Mouse (Mus musculus) embryonic facial prominence, embryonic 11.5 days (tissue): ENCODE data around the gene Psmd9. TPM values are rescaled to one million over a fixed set of nuclear protein-coding genes. Genes with fewer than 3 reads are reported as not detected.

Experiments used
- ATAC-seq: fragments of 200-750 bp; cut with Nextera tagmentation; replicated peaks from 2 replicates; pipeline ENCODE4 v1.8.0; 2017; ENCODE audit warnings: low read depth; ENCODE audit not compliant: insufficient number of reproducible peaks, low FRiP score, low TSS enrichment
- DNase-seq: peaks from one replicate; pipeline ENCODE4 v3.0.0-alpha.2; 2015; ENCODE audit warnings: low spot score
- H3K27ac ChIP-seq: fragments of 300-500 bp; sonication (generic); replicated peaks from 2 replicates; pipeline ENCODE4 v1.5.1; 2014; ENCODE audit warnings: mild to moderate bottlenecking, low read depth, low read length, control low read depth
- H3K27me3 ChIP-seq: fragments of 300-500 bp; sonication (generic); 2 replicates; pipeline ENCODE4 v1.6.1; 2014; ENCODE audit warnings: mild to moderate bottlenecking, low read length, moderate library complexity, mixed read lengths; ENCODE audit not compliant: control insufficient read depth, insufficient read depth
- H3K36me3 ChIP-seq: fragments of 300-500 bp; sonication (generic); replicated peaks from 2 replicates; pipeline ENCODE4 v1.6.1; 2014; ENCODE audit warnings: low read depth, mild to moderate bottlenecking, low read length, moderate library complexity, mixed read lengths; ENCODE audit not compliant: control insufficient read depth, insufficient read depth
- H3K4me1 ChIP-seq: fragments of 300-500 bp; sonication (generic); 2 replicates; pipeline ENCODE4 v1.6.1; 2014; ENCODE audit warnings: low read length, mixed read lengths; ENCODE audit not compliant: control insufficient read depth, insufficient read depth
- H3K4me2 ChIP-seq: fragments of 300-500 bp; sonication (generic); 2 replicates; pipeline ENCODE4 v1.6.1; 2014; ENCODE audit warnings: low read depth, mild to moderate bottlenecking, control low read depth, low read length, moderate library complexity
- H3K4me3 ChIP-seq: fragments of 300-500 bp; sonication (generic); 2 replicates; pipeline ENCODE4 v1.5.1; 2014; ENCODE audit warnings: low read depth, low read length, control low read depth
- H3K9ac ChIP-seq: fragments of 300-500 bp; sonication (generic); replicated peaks from 2 replicates; pipeline ENCODE4 v1.6.1; 2014; ENCODE audit warnings: mild to moderate bottlenecking, control low read depth, low read length
- H3K9me3 ChIP-seq: fragments of 300-500 bp; sonication (generic); replicated peaks from 2 replicates; pipeline ENCODE4 v1.6.1; 2016; ENCODE audit warnings: mild to moderate bottlenecking, low read length, inconsistent platforms, mixed read lengths; ENCODE audit not compliant: control insufficient read depth
- WGBS: fragments of 180-500 bp; shearing (Covaris S2); extraction: QIAGEN DNeasy Blood & Tissue Kit; methylation state at CpG from one replicate; pipeline ENCODE4 v1.1.7; 2014; 5-methylcytosine and 5-hydroxymethylcytosine counted together
- polyA plus RNA-seq: library from polyadenylated mRNA; unstranded; fragments of >200 nt; fragmentation: Nextera tagmentation; extraction: Ambion mirVana; gene quantifications from 2 replicates; pipeline ENCODE4 v1.2.1, GENCODE M21; 2014

The Psmd9 gene
- polyA plus RNA-seq, 1 experiment from 2014 or later = 74.0 TPM

- H3K9me3 ChIP-seq = no peaks in the 10 kb centered on the region
- H3K4me1 ChIP-seq = peaks cover 4% of the 10 kb centered on the region
- 92% methylated on average over 16 of the region's 19 CpGs for WGBS
- no peak overlapping the region for H3K4me2 ChIP-seq
- no peak overlapping the region for H3K9ac ChIP-seq
- ATAC-seq (no peak), DNase-seq (no peak)
- no peak overlapping the region for H3K27ac ChIP-seq
- H3K4me3 ChIP-seq = no peak overlapping the region
- peaks cover 16% of the 10 kb centered on the region for H3K36me3 ChIP-seq
- no peaks in the 10 kb centered on the region for H3K27me3 ChIP-seq
Measured at GRCm38 (mm10) chr5:123151707-123152362, 17.4 kb upstream of the Psmd9 start.

GRCm38 (mm10) chr5:123152901-123153300 lies 16.3 kb upstream of the Psmd9 start:
- ATAC-seq (no peak), DNase-seq (no peak)
- H3K27ac ChIP-seq = no peak overlapping the region
- peaks cover 11% of the 10 kb centered on the region for H3K36me3 ChIP-seq
- peaks cover 4% of the 10 kb centered on the region for H3K4me1 ChIP-seq
- H3K9ac ChIP-seq = no peak overlapping the region
- no peak overlapping the region for H3K4me3 ChIP-seq
- 80% methylated on average over 1 of the region's 1 CpGs for WGBS
- H3K9me3 ChIP-seq = no peaks in the 10 kb centered on the region
- no peaks in the 10 kb centered on the region for H3K27me3 ChIP-seq
- H3K4me2 ChIP-seq = no peak overlapping the region

DNA sequence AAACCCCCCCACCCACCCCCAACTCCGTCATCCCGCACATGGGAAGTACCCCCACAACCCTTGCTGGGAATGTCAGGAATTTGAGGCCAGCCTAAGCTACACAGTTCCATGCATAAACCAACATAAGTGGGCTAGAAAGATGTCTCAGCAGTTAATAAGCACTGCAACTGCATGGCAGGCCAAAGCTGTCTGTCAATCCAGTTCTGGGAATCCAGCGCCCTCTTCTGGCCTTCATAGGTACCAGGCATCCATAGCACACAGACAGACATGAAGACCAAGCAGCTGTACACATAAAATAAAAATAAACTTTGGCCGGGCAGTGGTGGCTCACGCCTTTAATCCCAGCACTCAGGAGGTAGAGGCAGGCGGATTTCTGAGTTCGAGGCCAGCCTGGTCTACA lies 13.8 kb upstream of the Psmd9 start:
- Histone ChIP-seq H3K9me3 (no peaks in the 10 kb centered on the region), H3K27ac (no peak overlapping the region), H3K27me3 (no peaks in the 10 kb centered on the region), H3K4me3 (no peak overlapping the region), H3K36me3 (peaks cover 29% of the 10 kb centered on the region), H3K9ac (no peak overlapping the region), H3K4me2 (no peak overlapping the region), H3K4me1 (no peaks in the 10 kb centered on the region; the same call in 1 of the 2 replicates)
- 0 out of 2 replicates have a peak, but pooled peaks have one; percentile 15 for ATAC-seq
- DNase-seq = peak; percentile 76
- WGBS = 53% methylated on average over 7 of the region's 7 CpGs

DNA sequence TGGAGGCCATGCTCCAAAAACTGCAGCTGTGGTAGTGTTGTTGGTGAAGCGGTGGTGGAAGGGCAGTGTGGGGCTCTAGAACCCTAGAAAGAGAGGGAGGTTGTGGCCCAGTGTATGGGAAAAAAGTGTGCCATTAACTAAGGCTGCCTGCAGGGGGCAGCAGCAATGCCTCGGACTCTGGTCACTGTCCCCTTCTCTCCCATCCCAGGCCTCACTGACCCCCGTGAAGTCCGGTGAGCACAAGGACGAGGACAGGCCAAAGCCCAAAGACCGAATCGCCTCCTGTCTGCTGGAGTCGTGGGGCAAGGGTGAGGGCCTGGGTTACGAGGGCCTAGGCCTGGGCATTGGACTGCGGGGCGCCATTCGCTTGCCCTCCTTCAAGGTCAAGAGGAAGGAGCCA lies 12.4 kb upstream of the Psmd9 start:
- no peak overlapping the region for H3K4me2 ChIP-seq
- no peaks in the 10 kb centered on the region for H3K9me3 ChIP-seq
- no peak overlapping the region for H3K4me3 ChIP-seq
- H3K27ac ChIP-seq = no peak overlapping the region
- no peak for DNase-seq
- H3K4me1 ChIP-seq = no peaks in the 10 kb centered on the region
- peaks cover 34% of the 10 kb centered on the region for H3K36me3 ChIP-seq
- WGBS = 85% methylated on average over 12 of the region's 12 CpGs
- no peaks in the 10 kb centered on the region for H3K27me3 ChIP-seq
- H3K9ac ChIP-seq = no peak overlapping the region
- no peak for ATAC-seq

GRCm38 (mm10) chr5:123157972-123158371 lies 11.2 kb upstream of the Psmd9 start:
- no peak overlapping the region for H3K27ac ChIP-seq
- peaks cover 28% of the 10 kb centered on the region for H3K36me3 ChIP-seq
- no peak overlapping the region for H3K9ac ChIP-seq
- H3K4me2 ChIP-seq = no peak overlapping the region
- 89% methylated on average over 4 of the region's 4 CpGs for WGBS
- H3K27me3 ChIP-seq = no peaks in the 10 kb centered on the region
- no peak for DNase-seq
- H3K4me3 ChIP-seq = no peak overlapping the region
- H3K9me3 ChIP-seq = no peaks in the 10 kb centered on the region
- ATAC-seq = no peak
- no peaks in the 10 kb centered on the region for H3K4me1 ChIP-seq

- no peak overlapping the region for H3K9ac ChIP-seq
- H3K27ac ChIP-seq = no peak overlapping the region
- ATAC-seq (no peak), DNase-seq (no peak)
- H3K9me3 ChIP-seq = no peaks in the 10 kb centered on the region
- no peaks in the 10 kb centered on the region for H3K27me3 ChIP-seq
- peaks cover 36% of the 10 kb centered on the region for H3K36me3 ChIP-seq
- H3K4me2 ChIP-seq = no peak overlapping the region
- H3K4me3 ChIP-seq = no peak overlapping the region
- H3K4me1 ChIP-seq = no peaks in the 10 kb centered on the region
- 92% methylated on average over 4 of the region's 4 CpGs for WGBS
Measured at GRCm38 (mm10) chr5:123159446-123159845, 9.8 kb upstream of the Psmd9 start.

- WGBS = 93% methylated on average over 13 of the region's 15 CpGs
- H3K36me3 ChIP-seq = peaks cover 36% of the 10 kb centered on the region
- no peak for ATAC-seq
Measured at GRCm38 (mm10) chr5:123159866-123160265, 9.3 kb upstream of the Psmd9 start.

DNA sequence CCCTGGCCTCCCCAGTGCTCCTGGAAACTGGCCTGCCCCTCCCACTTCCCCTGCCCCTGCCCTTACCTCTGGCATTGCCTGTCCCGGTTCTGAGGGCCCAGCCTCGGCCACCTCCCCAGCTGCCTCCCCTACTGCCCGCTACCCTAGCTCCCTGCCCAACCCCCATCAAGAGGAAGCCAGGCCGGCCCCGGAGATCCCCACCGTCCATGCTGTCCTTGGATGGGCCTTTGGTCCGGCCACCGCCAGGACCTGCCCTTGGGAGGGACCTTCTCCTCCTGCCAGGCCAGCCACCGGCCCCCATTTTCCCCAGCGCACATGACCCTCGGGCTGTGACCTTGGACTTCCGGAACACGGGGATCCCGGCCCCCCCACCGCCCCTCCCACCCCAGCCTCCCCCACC lies 8.9 kb upstream of the Psmd9 start:
- Histone ChIP-seq H3K9me3 (no peaks in the 10 kb centered on the region), H3K27me3 (no peaks in the 10 kb centered on the region), H3K9ac (no peak overlapping the region), H3K4me2 (no peak overlapping the region), H3K36me3 (peaks cover 36% of the 10 kb centered on the region), H3K27ac (no peak overlapping the region), H3K4me3 (no peak overlapping the region), H3K4me1 (no peaks in the 10 kb centered on the region)
- WGBS = 97% methylated on average over 15 of the region's 15 CpGs
- DNase-seq = no peak
- ATAC-seq = no peak

More at GRCm38 (mm10) chr5:123159866-123160265, 9.3 kb upstream of the Psmd9 start:
- no peak for DNase-seq
- H3K27ac ChIP-seq = no peak overlapping the region
- H3K4me3 ChIP-seq = no peak overlapping the region
- H3K4me2 ChIP-seq = no peak overlapping the region
- H3K4me1 ChIP-seq = no peaks in the 10 kb centered on the region
- no peaks in the 10 kb centered on the region for H3K27me3 ChIP-seq
- H3K9me3 ChIP-seq = no peaks in the 10 kb centered on the region
- no peak overlapping the region for H3K9ac ChIP-seq
